Mouse (Mus musculus) MEL (cell line): ENCODE results near the gene Ttc16.

Source experiments
- CTCF ChIP-seq, 3 experiments: IDR thresholded peaks in 2 of 3; conservative IDR thresholded peaks in 1 of 3; 2 replicates each; pipeline ENCODE4 v1.5.1; 2011 to 2012; ENCODE audit warnings: low read length in 3 of 3, low read depth in 2 of 3, mild to moderate bottlenecking in 2 of 3, improper control_type of control experiment in 1 of 3, inconsistent platforms in 1 of 3, mixed read lengths in 1 of 3, moderate library complexity in 1 of 3; ENCODE audit not compliant: control insufficient read depth in 1 of 3, insufficient read depth in 1 of 3, poor library complexity in 1 of 3, severe bottlenecking in 1 of 3
- E2F4 ChIP-seq: IDR thresholded peaks from 2 replicates; pipeline ENCODE4 v1.6.1; 2011; ENCODE audit warnings: low read depth, low read length, improper control_type of control experiment, borderline replicate concordance
- ELF1 ChIP-seq: IDR thresholded peaks from 2 replicates; pipeline ENCODE4 v1.6.1; 2014; ENCODE audit warnings: low read depth, mild to moderate bottlenecking, inconsistent platforms, low read length, improper control_type of control experiment, moderate library complexity
- EP300 ChIP-seq, 2 experiments: IDR thresholded peaks; 2 replicates each; pipeline ENCODE4 v1.6.1; 2011; ENCODE audit warnings: improper control_type of control experiment in 2 of 2, low read length in 2 of 2, low read depth in 1 of 2, mild to moderate bottlenecking in 1 of 2
- ETS1 ChIP-seq: IDR thresholded peaks from 2 replicates; pipeline ENCODE4 v1.6.1; 2012; ENCODE audit warnings: low read depth, mild to moderate bottlenecking, inconsistent platforms, low read length, improper control_type of control experiment, moderate library complexity
- GATA1 ChIP-seq: IDR thresholded peaks from 2 replicates; pipeline ENCODE4 v1.6.1; 2011; ENCODE audit warnings: low read depth, low read length, improper control_type of control experiment
- MAX ChIP-seq: IDR thresholded peaks from 2 replicates; pipeline ENCODE4 v1.6.1; 2011; ENCODE audit warnings: low read length, improper control_type of control experiment
- POLR2AphosphoS2 ChIP-seq: IDR thresholded peaks from 2 replicates; pipeline ENCODE4 v1.6.1; 2011; ENCODE audit warnings: low read length, improper control_type of control experiment
- POLR2AphosphoS5 ChIP-seq: IDR thresholded peaks from 2 replicates; pipeline ENCODE4 v1.6.1; 2012; ENCODE audit warnings: low read depth, borderline replicate concordance, mild to moderate bottlenecking, inconsistent platforms, low read length, moderate library complexity, mixed read lengths
- USF1 ChIP-seq: IDR thresholded peaks from 2 replicates; pipeline ENCODE4 v1.6.1; 2014; ENCODE audit warnings: low read depth, mild to moderate bottlenecking, inconsistent platforms, low read length, improper control_type of control experiment, moderate library complexity
- ZNF384 ChIP-seq: IDR thresholded peaks from 2 replicates; pipeline ENCODE4 v1.6.1; 2012; ENCODE audit warnings: low read depth, mild to moderate bottlenecking, inconsistent platforms, low read length, improper control_type of control experiment

DNA sequence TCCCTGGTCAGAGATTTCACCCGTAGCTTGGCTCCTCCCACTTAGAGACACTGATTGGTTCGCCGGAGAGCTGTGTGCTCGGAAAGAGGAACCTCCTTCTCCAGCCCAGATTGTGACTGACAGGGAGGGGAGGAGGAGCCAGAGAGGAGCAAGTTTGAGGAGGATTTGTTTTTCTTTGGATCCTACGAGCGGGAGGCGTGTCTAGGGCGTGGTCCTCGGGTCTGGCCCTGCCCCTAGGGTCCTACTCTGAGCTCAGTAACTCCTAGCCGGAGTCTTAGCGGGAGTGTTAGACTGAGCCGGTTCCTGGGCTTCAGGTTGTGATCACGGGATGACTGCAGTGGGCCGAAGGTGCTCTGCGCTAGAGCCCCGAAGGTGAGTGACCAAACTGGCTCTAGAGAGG lies 48.0 kb downstream of the Ttc16 start:
- no peak for TF ChIP-seq EP300 (IDR thresholded peaks at IDR 0.05; ENCODE audit: low read depth in 1 of 2, low read length in 2 of 2)
- TF ChIP-seq CTCF (IDR thresholded peaks at IDR 0.05 in 2 of 3, conservative IDR thresholded peaks at IDR 0.05 in 1 of 3; ENCODE audit: control insufficient read depth in 1 of 3, insufficient read depth in 1 of 3, low read depth in 2 of 3, low read length in 3 of 3, poor library complexity in 1 of 3, severe bottlenecking in 1 of 3) = no peak
- TF ChIP-seq MAX = no peak
- TF ChIP-seq ELF1 = no peak
- TF ChIP-seq GATA1 = no peak
- TF ChIP-seq POLR2AphosphoS2 = no peak
- TF ChIP-seq POLR2AphosphoS5 = no peak
- TF ChIP-seq E2F4 = no peak
- TF ChIP-seq ZNF384 = no peak
- no peak for TF ChIP-seq USF1
- no peak for TF ChIP-seq ETS1
